Mouse (Mus musculus) v-Abl transformed pro-B cells (cell line): ENCODE results near the gene Gm17727.
"Not testable (repeated sequence)": the region's sequence is repeated elsewhere in the genome, so short reads cannot be mapped to it uniquely, and the experiment has no call there.

Experiments used
- in situ Hi-C, 2 experiments: fragments of 400-800 bp; cut with MboI; formaldehyde crosslinking; loops; one replicate each; pipeline ENCODE4 v1.15.1; 2025; ENCODE audit not compliant: unreplicated experiment in 2 of 2

The Gm17727 gene

GRCm38 (mm10) chr9:35778009-35778408, at the start of gene Gm17727:
Gene Gm17727 (minus strand): TSS chr9:35778109.
- in situ Hi-C loops, result no loop called here

- in situ Hi-C loops, result not testable (repeated sequence)
Observed at GRCm38 (mm10) chr9:35817881-35818280, 40.0 kb upstream of the Gm17727 start.

GRCm38 (mm10) chr9:35798146-35798545, 20.2 kb upstream of the Gm17727 start:
- in situ Hi-C loops, result no loop called here

- in situ Hi-C loops, result no loop called here
Observed at GRCm38 (mm10) chr9:35790001-35790400, 12.1 kb upstream of the Gm17727 start, which contains the start of the genes Gm27235 and D730048I06Rik. Gene Gm27235 (minus strand): TSS chr9:35790101. Gene D730048I06Rik (minus strand): TSS chr9:35790112.

- in situ Hi-C loops, result no loop called here
Observed at GRCm38 (mm10) chr9:35756843-35757242, 21.1 kb downstream of the Gm17727 start.

- in situ Hi-C loops, result no loop called here
Observed at GRCm38 (mm10) chr9:35740749-35741148, 37.2 kb downstream of the Gm17727 start, which contains the start of gene Gm17677. Gene Gm17677 (plus strand): TSS chr9:35741049.
